In genomic region chr9:73431925-73432324, GRCm38 (mm10) we compare ENCODE assay signal across 20 mouse cellular contexts.
DNase-seq lines count a peak whose midpoint lies in the region; ATAC-seq lines count a peak whose summit lies in the region.
"Had no signal": no experiment of that assay in that cellular context is flagged by ENCODE, and none has a peak within 500 bp of the region (broad histone marks: within the 10 kb centered on the region; RNA-seq: fewer than 3 reads in every experiment).

No protein-coding gene starts in this region.

- H3K4me2 ChIP-seq in hindbrain, embryonic 14.5 days (replicated peaks), result no peak overlapping the region
- H3K4me2 ChIP-seq in hindbrain, embryonic 12.5 days (replicated peaks), result no peak overlapping the region
- no peak overlapping the region for H3K4me2 ChIP-seq in limb, embryonic 11.5 days (ENCODE audit: low read depth, severe bottlenecking)
- H3K4me2 ChIP-seq: embryonic facial prominence, embryonic 12.5 days; forebrain, embryonic 13.5 days; forebrain, embryonic 15.5 days had no signal

- H3K27me3 ChIP-seq in hindbrain, embryonic 14.5 days (ENCODE audit: control insufficient read depth, insufficient read depth, low read length), result no peaks in the 10 kb centered on the region
- no peaks in the 10 kb centered on the region for H3K27me3 ChIP-seq in hindbrain, embryonic 12.5 days
- H3K27me3 ChIP-seq in limb, embryonic 11.5 days (ENCODE audit: control insufficient read depth, insufficient read depth, low read length), result no peaks in the 10 kb centered on the region
- no peaks in the 10 kb centered on the region for H3K27me3 ChIP-seq in limb, embryonic 10.5 days (ENCODE audit: low read depth, poor library complexity, severe bottlenecking)
- H3K27me3 ChIP-seq: embryonic facial prominence, embryonic 12.5 days; forebrain, embryonic 13.5 days; forebrain, embryonic 15.5 days had no signal

- no peak overlapping the region for H3K9ac ChIP-seq in hindbrain, embryonic 14.5 days
- H3K9ac ChIP-seq in hindbrain, embryonic 12.5 days, result no peak overlapping the region
- no peak overlapping the region for H3K9ac ChIP-seq in limb, embryonic 11.5 days (ENCODE audit: low read length)
- H3K9ac ChIP-seq: embryonic facial prominence, embryonic 12.5 days; forebrain, embryonic 13.5 days; forebrain, embryonic 15.5 days; forebrain, postnatal 0 days had no signal

- H3K27ac ChIP-seq in hindbrain, embryonic 14.5 days, result peak overlapping the region; percentile 38; the same call in 1 of the 2 replicates
- H3K27ac ChIP-seq in hindbrain, embryonic 12.5 days, result no peak overlapping the region
- H3K27ac ChIP-seq in limb, embryonic 11.5 days (replicated peaks; ENCODE audit: low read depth, low read length), result no peak overlapping the region
- H3K27ac ChIP-seq in limb, embryonic 10.5 days, result no peak overlapping the region
- H3K27ac ChIP-seq: embryonic facial prominence, embryonic 10.5 days; embryonic facial prominence, embryonic 12.5 days; forebrain, embryonic 13.5 days; forebrain, embryonic 15.5 days had no signal

- H3K4me1 ChIP-seq in hindbrain, embryonic 14.5 days (replicated peaks; ENCODE audit: control insufficient read depth, insufficient read depth, low read length), result no peaks in the 10 kb centered on the region
- H3K4me1 ChIP-seq in hindbrain, embryonic 12.5 days, result no peaks in the 10 kb centered on the region
- H3K4me1 ChIP-seq in limb, embryonic 11.5 days (ENCODE audit: control insufficient read depth, insufficient read depth, low read length), result no peaks in the 10 kb centered on the region
- peaks cover 9% of the 10 kb centered on the region; the same call in 1 of the 2 replicates for H3K4me1 ChIP-seq in limb, embryonic 10.5 days
- H3K4me1 ChIP-seq: embryonic facial prominence, embryonic 10.5 days; embryonic facial prominence, embryonic 12.5 days; forebrain, embryonic 13.5 days; forebrain, embryonic 15.5 days had no signal

- WGBS in hindbrain, embryonic 14.5 days, result 69% methylated on average over 2 of the region's 2 CpGs
- 85% methylated on average over 2 of the region's 2 CpGs for WGBS in hindbrain, embryonic 12.5 days
- WGBS in limb, embryonic 11.5 days, result 25% methylated on average over 2 of the region's 2 CpGs
- 60% methylated on average over 2 of the region's 2 CpGs for WGBS in limb, embryonic 10.5 days

- no peaks in the 10 kb centered on the region for H3K36me3 ChIP-seq in hindbrain, embryonic 14.5 days (replicated peaks; ENCODE audit: control insufficient read depth, insufficient read depth)
- no peaks in the 10 kb centered on the region for H3K36me3 ChIP-seq in hindbrain, embryonic 12.5 days
- no peaks in the 10 kb centered on the region for H3K36me3 ChIP-seq in limb, embryonic 11.5 days (ENCODE audit: control insufficient read depth, insufficient read depth, low read length)
- no peaks in the 10 kb centered on the region for H3K36me3 ChIP-seq in limb, embryonic 10.5 days
- H3K36me3 ChIP-seq: embryonic facial prominence, embryonic 10.5 days; embryonic facial prominence, embryonic 12.5 days; forebrain, embryonic 15.5 days had no signal

- no peaks in the 10 kb centered on the region for H3K9me3 ChIP-seq in hindbrain, embryonic 14.5 days (ENCODE audit: control insufficient read depth, low read length)
- H3K9me3 ChIP-seq in hindbrain, embryonic 12.5 days (replicated peaks), result no peaks in the 10 kb centered on the region
- no peaks in the 10 kb centered on the region for H3K9me3 ChIP-seq in limb, embryonic 11.5 days (ENCODE audit: control insufficient read depth, low read length)
- H3K9me3 ChIP-seq in limb, embryonic 10.5 days (replicated peaks), result no peaks in the 10 kb centered on the region
- H3K9me3 ChIP-seq: embryonic facial prominence, embryonic 10.5 days; embryonic facial prominence, embryonic 12.5 days; forebrain, embryonic 13.5 days; forebrain, embryonic 15.5 days had no signal

- no peak for ATAC-seq in hindbrain, embryonic 14.5 days (ENCODE audit: low FRiP score)
- no peak for ATAC-seq in hindbrain, embryonic 12.5 days (ENCODE audit: low FRiP score)
- ATAC-seq in limb, embryonic 11.5 days (ENCODE audit: insufficient number of reproducible peaks, low FRiP score, low TSS enrichment, low read depth), result peak; percentile 83
- ATAC-seq in CD4-positive, CD25-positive, alpha-beta regulatory T cell, adult 4 months, result no peak
- ATAC-seq: forebrain, embryonic 13.5 days; forebrain, embryonic 15.5 days; forebrain, postnatal 0 days had no signal

- DNase-seq in hindbrain, embryonic 14.5 days (ENCODE audit: low spot score), result no peak
- no peak for DNase-seq in limb, embryonic 11.5 days (ENCODE audit: low spot score)
- DNase-seq in limb, embryonic 10.5 days (ENCODE audit: low spot score), result no peak
- peak; percentile 6 for DNase-seq in telencephalon, adult 2 months (ENCODE audit: low read depth, low spot score)
- DNase-seq: adrenal gland, adult 2 months; adrenal gland, postnatal 10 days; adrenal gland, postnatal 25 days; B cell, adult 2 months; cerebellum, adult 11-12 months; cerebellum, adult 2 months; cerebellum, adult 9-10 months; cerebellum, postnatal 10 days; cerebellum, postnatal 25 days; forebrain, postnatal 0 days had no signal

- no peak overlapping the region for H3K4me3 ChIP-seq in hindbrain, embryonic 14.5 days (replicated peaks; ENCODE audit: low read length)
- H3K4me3 ChIP-seq in hindbrain, embryonic 12.5 days, result no peak overlapping the region
- no peak overlapping the region for H3K4me3 ChIP-seq in limb, embryonic 11.5 days (ENCODE audit: low read depth, low read length)
- no peak overlapping the region for H3K4me3 ChIP-seq in limb, embryonic 10.5 days
- H3K4me3 ChIP-seq: embryonic facial prominence, embryonic 10.5 days; embryonic facial prominence, embryonic 12.5 days; forebrain, embryonic 13.5 days; forebrain, embryonic 15.5 days had no signal
